Mouse (Mus musculus) layer of hippocampus, adult 2 months (tissue): ENCODE data around the gene Pgd. TPM values are rescaled to one million over a fixed set of nuclear protein-coding genes. Genes with fewer than 3 reads are reported as not detected.
"Not testable (repeated sequence)": the region's sequence is repeated elsewhere in the genome, so short reads cannot be mapped to it uniquely, and the experiment has no call there.

Experiments
- DNase-seq, 2 experiments: peaks; one replicate each; pipeline ENCODE4 v3.0.0; 2022; ENCODE audit warnings: low spot score in 2 of 2
- H3K27ac ChIP-seq: fragments of 200-600 bp; 2 replicates; pipeline ENCODE4 v1.8.1; 2022
- H3K4me3 ChIP-seq: fragments of 200-600 bp; 2 replicates; pipeline ENCODE4 v1.8.1; 2022; ENCODE audit warnings: mild to moderate bottlenecking
- CTCF ChIP-seq: fragments of 200-600 bp; conservative IDR thresholded peaks from 2 replicates; pipeline ENCODE4 v1.8.1; 2022; ENCODE audit warnings: antibody characterized with exemption, mild to moderate bottlenecking, moderate library complexity
- long read RNA-seq, 2 experiments: library from polyadenylated mRNA; stranded (forward); transcript quantifications; one replicate each; pipeline ENCODE4 v2.0.0; 2021; ENCODE audit warnings: borderline mapping rate in 2 of 2
- total RNA-seq, 2 experiments: library from RNA; stranded (reverse); gene quantifications; 2 replicates each; pipeline ENCODE4 v1.2.3; 2021

Gene Pgd
- total RNA-seq = 10 to 100 TPM; 30.8 to 32.0 TPM
- long read RNA-seq, experiment 1, partial matches to known transcripts = 2 of 5 reads
- long read RNA-seq, experiment 1, other reads (novel, unspliced or antisense) = 2 of 5 reads
- long read RNA-seq, experiment 2, partial matches to known transcripts = 2 of 10 reads
- long read RNA-seq, experiment 2, other reads (novel, unspliced or antisense) = 7 of 10 reads

DNA sequence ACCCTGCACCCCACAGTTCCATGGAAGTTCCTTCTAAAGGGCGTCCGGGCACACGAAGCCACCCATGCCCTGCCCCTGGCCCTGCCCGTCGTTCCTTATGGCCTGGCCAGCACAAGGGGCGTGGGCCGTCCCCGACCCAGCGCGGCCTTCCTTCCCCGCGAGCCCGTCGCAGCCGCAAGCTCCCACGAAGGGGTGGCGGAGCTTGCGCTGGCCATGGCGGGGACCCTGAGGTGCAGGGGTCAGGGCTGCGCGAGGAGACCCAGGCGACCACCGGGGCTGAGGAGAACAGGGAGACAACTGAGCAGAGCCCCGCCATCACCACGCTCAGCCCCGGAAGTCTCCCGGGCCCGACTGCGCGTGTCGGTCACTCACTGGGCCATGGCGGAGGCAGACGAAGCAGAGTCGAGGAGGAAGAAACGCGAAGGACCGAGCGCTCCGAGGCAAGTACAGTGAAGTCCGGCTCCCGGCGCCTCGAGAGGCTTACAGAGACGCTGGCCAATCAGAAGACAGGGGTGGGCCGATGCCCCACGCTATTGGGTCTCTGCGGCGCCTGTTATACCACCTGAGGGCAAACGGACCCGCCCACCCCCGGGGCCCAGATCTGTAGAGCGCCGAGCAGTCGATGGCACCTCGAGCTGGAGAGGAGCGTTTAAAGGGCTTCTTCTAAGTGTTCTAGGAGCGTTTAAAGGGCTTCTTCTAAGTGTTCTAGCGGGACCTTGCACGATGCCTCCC is at the start of gene Pgd:
TSS of gene Pgd (minus strand) at position 557 of the 732 bp plus-strand sequence.
- TF ChIP-seq CTCF = no peak
- Histone ChIP-seq H3K27ac (peak within 1 kb of the TSS; percentile 88), H3K4me3 (peak within 1 kb of the TSS; percentile 91)
- DNase-seq = peak; percentile 95

GRCm38 (mm10) chr4:149215982-149216381 is 49.4 kb upstream of the Pgd start:
- DNase-seq = no peak
- H3K27ac ChIP-seq = no peak overlapping the region
- H3K4me3 ChIP-seq = no peak overlapping the region
- no peak for TF ChIP-seq CTCF

GRCm38 (mm10) chr4:149215397-149215796 is 48.8 kb upstream of the Pgd start:
- no peak overlapping the region for H3K4me3 ChIP-seq
- no peak for TF ChIP-seq CTCF
- no peak for DNase-seq
- no peak overlapping the region; the same call in 1 of the 2 replicates for H3K27ac ChIP-seq

- not testable (repeated sequence) for H3K27ac ChIP-seq, H3K4me3 ChIP-seq, DNase-seq
These were observed 47.9 kb upstream of the Pgd start for GRCm38 (mm10) chr4:149214468-149214867.

DNA sequence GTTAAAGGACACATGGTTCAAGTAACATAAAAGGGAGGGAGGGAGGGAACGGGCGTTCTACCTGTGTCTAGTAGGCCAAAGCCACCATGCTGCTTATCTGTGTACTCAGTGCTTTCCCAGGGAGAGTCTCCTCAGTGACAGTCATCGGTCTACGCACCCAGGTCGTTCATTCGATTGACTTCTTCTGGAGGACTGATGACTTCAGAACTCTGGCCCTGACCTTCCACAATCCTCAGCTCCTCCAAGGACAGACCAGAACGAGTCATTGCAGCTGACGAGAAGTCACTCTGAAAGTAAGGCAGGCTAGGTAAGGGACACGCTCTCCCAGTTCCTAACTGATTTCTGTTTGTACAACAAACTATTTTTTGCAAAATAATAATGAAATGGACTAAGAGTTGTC is 46.9 kb upstream of the Pgd start:
- no peak overlapping the region for H3K27ac ChIP-seq
- H3K4me3 ChIP-seq = no peak overlapping the region
- DNase-seq = no peak
- no peak for TF ChIP-seq CTCF

GRCm38 (mm10) chr4:149211441-149211840 is 44.9 kb upstream of the Pgd start:
- not testable (repeated sequence) for H3K27ac ChIP-seq, DNase-seq, H3K4me3 ChIP-seq
- peak; percentile 63 for TF ChIP-seq CTCF

DNA sequence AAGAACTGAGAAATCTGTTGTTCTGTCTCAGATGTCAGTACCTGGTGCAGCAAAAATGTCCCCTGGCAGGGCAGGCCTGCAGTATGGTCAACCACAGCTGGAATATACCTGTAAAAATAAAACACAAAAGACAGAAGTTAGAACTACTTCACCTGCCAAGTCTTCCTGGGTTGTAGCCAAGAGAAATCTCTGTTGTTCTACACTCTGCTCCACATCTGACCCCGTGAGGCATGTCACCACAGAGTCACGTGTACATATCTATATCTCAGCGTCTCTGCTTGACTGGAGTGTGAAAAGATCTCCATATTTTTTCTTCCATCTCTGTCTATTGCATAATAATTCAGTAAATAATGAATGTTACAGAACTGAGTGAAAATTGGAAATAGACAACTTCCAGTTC is 35.9 kb upstream of the Pgd start:
- Histone ChIP-seq H3K27ac (no peak overlapping the region), H3K4me3 (no peak overlapping the region)
- no peak for TF ChIP-seq CTCF
- no peak for DNase-seq

- no peak overlapping the region for H3K4me3 ChIP-seq
- DNase-seq = no peak
- no peak for TF ChIP-seq CTCF
- no peak overlapping the region for H3K27ac ChIP-seq
These were observed 34.5 kb upstream of the Pgd start for GRCm38 (mm10) chr4:149201110-149201509.

- TF ChIP-seq CTCF = no peak
- no peak for DNase-seq
- H3K27ac ChIP-seq = no peak overlapping the region
- no peak overlapping the region for H3K4me3 ChIP-seq
These were observed 30.6 kb upstream of the Pgd start for GRCm38 (mm10) chr4:149197180-149197579.

DNA sequence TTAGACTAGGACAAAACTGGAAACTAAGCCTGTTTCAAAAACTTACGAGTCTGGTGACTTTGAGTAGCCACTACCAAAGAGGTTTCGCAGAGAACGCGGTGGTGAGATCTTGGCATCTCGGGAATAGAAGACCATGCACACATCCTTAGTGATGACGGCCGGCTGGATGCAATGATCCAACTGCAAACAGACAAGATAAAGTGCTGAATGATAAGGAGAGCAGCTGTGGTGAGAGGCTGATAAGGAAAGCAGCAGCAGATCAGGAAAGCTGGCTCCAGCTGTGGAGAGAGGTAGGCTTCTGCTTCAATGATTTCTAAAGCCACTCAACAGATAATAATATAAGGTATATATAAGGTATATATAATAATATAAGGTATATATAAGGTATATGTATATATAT is 24.5 kb upstream of the Pgd start:
- no peak overlapping the region for H3K4me3 ChIP-seq
- no peak for DNase-seq
- TF ChIP-seq CTCF = no peak
- no peak overlapping the region for H3K27ac ChIP-seq

DNA sequence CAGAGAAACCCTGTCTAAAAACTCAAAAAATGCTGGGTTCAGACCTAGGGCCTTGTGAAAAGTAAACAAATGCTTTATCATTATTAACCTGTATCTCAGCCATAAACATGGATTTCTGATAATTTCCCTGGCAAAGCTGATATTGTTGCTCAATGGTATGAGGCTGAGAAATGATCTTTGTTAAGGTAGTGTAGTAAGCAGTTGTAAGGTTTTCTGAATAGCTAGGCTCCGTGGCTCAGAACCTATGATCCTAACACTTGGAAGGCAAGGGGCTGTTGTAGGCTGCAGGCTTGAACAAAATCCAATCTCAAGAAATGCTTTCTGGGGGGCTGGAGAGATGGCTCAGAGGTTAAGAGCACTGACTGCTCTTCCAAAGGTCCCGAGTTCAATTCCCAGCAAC is 22.0 kb upstream of the Pgd start:
- DNase-seq = no peak
- Histone ChIP-seq H3K27ac (no peak overlapping the region; the same call in 1 of the 2 replicates), H3K4me3 (no peak overlapping the region)
- 0 out of 2 replicates have a peak, but pooled peaks have one; percentile 5 for TF ChIP-seq CTCF

DNA sequence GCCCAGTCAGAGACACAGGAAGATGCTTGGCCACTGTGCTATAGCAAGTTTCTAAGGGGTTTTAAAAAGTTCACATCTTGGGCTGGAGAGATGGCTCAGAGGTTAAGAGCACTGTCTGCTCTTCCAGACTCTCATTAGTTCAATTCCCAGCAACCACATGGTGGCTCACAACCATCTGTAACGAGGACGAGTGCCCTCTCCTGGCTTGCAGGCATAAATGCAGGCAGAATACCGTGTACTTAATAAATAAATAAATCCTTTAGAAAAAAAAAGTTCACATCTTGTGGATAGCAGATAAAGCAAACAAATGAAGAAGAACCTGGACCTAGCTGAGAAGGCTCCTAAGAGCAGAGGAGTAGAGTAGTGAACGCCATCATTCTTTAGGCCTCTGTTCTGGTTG is 16.2 kb upstream of the Pgd start:
- no peak overlapping the region for H3K27ac ChIP-seq
- DNase-seq = no peak
- TF ChIP-seq CTCF = peak; percentile 79
- no peak overlapping the region for H3K4me3 ChIP-seq

- TF ChIP-seq CTCF = no peak
- H3K4me3 ChIP-seq = no peak overlapping the region
- H3K27ac ChIP-seq = no peak overlapping the region
- DNase-seq = no peak
These were observed 15.6 kb upstream of the Pgd start for GRCm38 (mm10) chr4:149182192-149182591.

- Histone ChIP-seq H3K4me3 (no peak overlapping the region), H3K27ac (peak overlapping the region; percentile 43; the same call in 1 of the 2 replicates)
- no peak for TF ChIP-seq CTCF
- DNase-seq = no peak
These were observed 13.0 kb upstream of the Pgd start for GRCm38 (mm10) chr4:149179573-149179972.
